Mouse (Mus musculus): ENCODE data around the gene Trpm3. TPM values are rescaled to one million over a fixed set of nuclear protein-coding genes. Genes with fewer than 3 reads are reported as not detected.

Gene Trpm3
- total RNA-seq, 2 experiments from 2014 or later = 0.07 TPM; not detected in 1

- ATAC-seq (replicated peaks; ENCODE audit: poor library complexity) = peak; percentile 91
Measured at GRCm38 (mm10) chr19:22915868-22916642, 777.2 kb downstream of the Trpm3 start.

GRCm38 (mm10) chr19:22916643-22917344 lies 777.9 kb downstream of the Trpm3 start:
- 0 out of 2 replicates have a peak, but pooled peaks have one; percentile 36 for ATAC-seq (replicated peaks; ENCODE audit: poor library complexity)

- peak; percentile 50 for ATAC-seq (replicated peaks; ENCODE audit: poor library complexity)
Measured at GRCm38 (mm10) chr19:22917345-22917735, 778.5 kb downstream of the Trpm3 start.

GRCm38 (mm10) chr19:22920949-22921348 lies 782.1 kb downstream of the Trpm3 start:
- no peak for ATAC-seq (replicated peaks; ENCODE audit: poor library complexity)

GRCm38 (mm10) chr19:22922871-22923670 lies 784.2 kb downstream of the Trpm3 start:
- no peak for ATAC-seq (replicated peaks; ENCODE audit: poor library complexity)

GRCm38 (mm10) chr19:22925284-22925683 lies 786.4 kb downstream of the Trpm3 start:
- ATAC-seq (replicated peaks; ENCODE audit: poor library complexity) = no peak

GRCm38 (mm10) chr19:22926753-22927152 lies 787.9 kb downstream of the Trpm3 start:
- no peak for ATAC-seq (replicated peaks; ENCODE audit: poor library complexity)

GRCm38 (mm10) chr19:22928366-22928765 lies 789.5 kb downstream of the Trpm3 start:
- no peak for ATAC-seq (replicated peaks; ENCODE audit: poor library complexity)

GRCm38 (mm10) chr19:22929768-22930167 lies 790.9 kb downstream of the Trpm3 start:
- ATAC-seq (replicated peaks; ENCODE audit: poor library complexity) = no peak

GRCm38 (mm10) chr19:22930368-22930834 lies 791.6 kb downstream of the Trpm3 start:
- ATAC-seq (replicated peaks; ENCODE audit: poor library complexity) = no peak

- ATAC-seq (replicated peaks; ENCODE audit: poor library complexity) = no peak
Measured at GRCm38 (mm10) chr19:22931006-22931405, 792.2 kb downstream of the Trpm3 start.

GRCm38 (mm10) chr19:22935067-22935466 lies 796.2 kb downstream of the Trpm3 start:
- ATAC-seq (replicated peaks; ENCODE audit: poor library complexity) = no peak

GRCm38 (mm10) chr19:22938848-22939724 lies 800.2 kb downstream of the Trpm3 start:
- ATAC-seq (replicated peaks; ENCODE audit: poor library complexity) = no peak

- no peak for ATAC-seq (replicated peaks; ENCODE audit: poor library complexity)
Measured at GRCm38 (mm10) chr19:22939836-22940235, 801.0 kb downstream of the Trpm3 start.

- ATAC-seq (replicated peaks; ENCODE audit: poor library complexity) = peak; percentile 91
Measured at GRCm38 (mm10) chr19:22940487-22940886, 801.6 kb downstream of the Trpm3 start.

- ATAC-seq (replicated peaks; ENCODE audit: poor library complexity) = 0 out of 2 replicates have a peak, but pooled peaks have one; percentile 26
Measured at GRCm38 (mm10) chr19:22940956-22941355, 802.1 kb downstream of the Trpm3 start.

GRCm38 (mm10) chr19:22952480-22952879 lies 813.6 kb downstream of the Trpm3 start:
- ATAC-seq (replicated peaks; ENCODE audit: poor library complexity) = no peak

GRCm38 (mm10) chr19:22953191-22953590 lies 814.3 kb downstream of the Trpm3 start:
- ATAC-seq (replicated peaks; ENCODE audit: poor library complexity) = no peak

- ATAC-seq (replicated peaks; ENCODE audit: poor library complexity) = no peak
Measured at GRCm38 (mm10) chr19:22958414-22958813, 819.6 kb downstream of the Trpm3 start.
